12 mouse cellular contexts compared by ENCODE assay signal in genomic region chr17:24344672-24345071, GRCm38 (mm10). TPM values are rescaled to one million over a fixed set of nuclear protein-coding genes. Genes with fewer than 3 reads are reported as not detected.
DNase-seq lines count a peak whose midpoint lies in the region; ATAC-seq and TF ChIP-seq lines count a peak whose summit lies in the region.
"Had no signal": no experiment of that assay in that cellular context is flagged by ENCODE, and none has a peak within 500 bp of the region (broad histone marks: within the 10 kb centered on the region; RNA-seq: fewer than 3 reads in every experiment).

No protein-coding gene starts in this region.

- no peak for TF ChIP-seq POLR2A in bone marrow, adult 2 months (IDR thresholded peaks at IDR 0.05; ENCODE audit: borderline replicate concordance, control insufficient read depth, low read depth, low read length)
- no peak for TF ChIP-seq POLR2A in cerebellum, adult 2 months (IDR thresholded peaks at IDR 0.05; ENCODE audit: borderline replicate concordance, insufficient read depth, low read length)

- DNase-seq in heart, adult 9 months (ENCODE audit: low spot score in 2 of 2) = peak; percentile 3 to 11
- DNase-seq in heart, postnatal 36 days = no peak
- no peak for DNase-seq in liver, postnatal 0 days
- peak; percentile 41 for DNase-seq in thymus, postnatal 14 days
- DNase-seq in cerebellum, adult 2 months = no peak
- no peak for DNase-seq in left cerebral cortex, adult 18-20 months (ENCODE audit: low spot score in 2 of 2)
- DNase-seq: lung, postnatal 4 days had no signal

- no peak for TF ChIP-seq EP300 in liver, postnatal 0 days (IDR thresholded peaks at IDR 0.05; ENCODE audit: low read depth)

- no peaks in the 10 kb centered on the region for H3K9me3 ChIP-seq in liver, postnatal 0 days (ENCODE audit: low read length)
- H3K9me3 ChIP-seq in forebrain, embryonic 16.5 days (ENCODE audit: control insufficient read depth, low read length) = no peaks in the 10 kb centered on the region
- H3K9me3 ChIP-seq: heart, embryonic 12.5 days; hindbrain, embryonic 15.5 days had no signal

- no peaks in the 10 kb centered on the region; the same call in 1 of the 2 replicates for H3K4me1 ChIP-seq in bone marrow, adult 2 months (ENCODE audit: control insufficient read depth, insufficient read depth, low read length)
- H3K4me1 ChIP-seq in liver, postnatal 0 days (ENCODE audit: insufficient read depth) = no peaks in the 10 kb centered on the region
- H3K4me1 ChIP-seq in cerebellum, adult 2 months (ENCODE audit: control insufficient read depth, insufficient read depth, low read length) = no peaks in the 10 kb centered on the region
- no peaks in the 10 kb centered on the region for H3K4me1 ChIP-seq in forebrain, embryonic 16.5 days (replicated peaks; ENCODE audit: control insufficient read depth, insufficient read depth, low read length)
- H3K4me1 ChIP-seq: heart, embryonic 12.5 days; hindbrain, embryonic 15.5 days had no signal

- H3K27me3 ChIP-seq in liver, postnatal 0 days (ENCODE audit: insufficient read depth, low read length) = no peaks in the 10 kb centered on the region
- H3K27me3 ChIP-seq in cerebellum, adult 2 months (ENCODE audit: control insufficient read depth, insufficient read depth, low read length) = no peaks in the 10 kb centered on the region
- no peaks in the 10 kb centered on the region for H3K27me3 ChIP-seq in forebrain, embryonic 16.5 days (replicated peaks; ENCODE audit: control insufficient read depth, insufficient read depth, low read length)
- H3K27me3 ChIP-seq: hindbrain, embryonic 15.5 days had no signal

- H3K36me3 ChIP-seq in liver, postnatal 0 days (replicated peaks; ENCODE audit: insufficient read depth, low read length) = no peaks in the 10 kb centered on the region
- no peaks in the 10 kb centered on the region for H3K36me3 ChIP-seq in forebrain, embryonic 16.5 days (ENCODE audit: control insufficient read depth, insufficient read depth)
- H3K36me3 ChIP-seq: heart, embryonic 12.5 days; hindbrain, embryonic 15.5 days had no signal

- peak overlapping the region; percentile 16 for H3K4me2 ChIP-seq in liver, postnatal 0 days (ENCODE audit: low read depth, low read length)
- H3K4me2 ChIP-seq in forebrain, embryonic 16.5 days (ENCODE audit: low read length) = no peak overlapping the region
- H3K4me2 ChIP-seq: heart, embryonic 12.5 days; hindbrain, embryonic 15.5 days had no signal

- H3K27ac ChIP-seq in bone marrow, adult 2 months (ENCODE audit: control insufficient read depth, insufficient read depth, low read depth, low read length, poor library complexity) = no peak overlapping the region
- H3K27ac ChIP-seq in liver, postnatal 0 days (ENCODE audit: low read depth) = no peak overlapping the region
- H3K27ac ChIP-seq in cerebellum, adult 2 months (ENCODE audit: insufficient read depth, low read length) = no peak overlapping the region
- H3K27ac ChIP-seq in forebrain, embryonic 16.5 days (ENCODE audit: low read length) = no peak overlapping the region
- H3K27ac ChIP-seq: hindbrain, embryonic 15.5 days had no signal

- H3K4me3 ChIP-seq in bone marrow, adult 2 months (replicated peaks; ENCODE audit: control insufficient read depth, low read depth, low read length) = peak overlapping the region; percentile 24
- peak overlapping the region; percentile 22; the same call in 1 of the 2 replicates for H3K4me3 ChIP-seq in liver, postnatal 0 days (ENCODE audit: low read depth, low read length)
- no peak overlapping the region for H3K4me3 ChIP-seq in cerebellum, adult 2 months (replicated peaks; ENCODE audit: insufficient read depth, low read depth, low read length)
- H3K4me3 ChIP-seq in forebrain, embryonic 16.5 days (replicated peaks; ENCODE audit: low read length) = no peak overlapping the region
- H3K4me3 ChIP-seq: erythroblast, embryonic 14.5 days; heart, embryonic 12.5 days; hindbrain, embryonic 15.5 days had no signal

- 0% methylated on average over 8 of the region's 8 CpGs for WGBS in bone marrow, adult 2 months
- 31% methylated on average over 8 of the region's 8 CpGs for WGBS in liver, postnatal 0 days (ENCODE audit: insufficient replicate concordance)
- 89% methylated on average over 8 of the region's 8 CpGs for WGBS in cerebellum, adult 2 months
- 90% methylated on average over 8 of the region's 8 CpGs for WGBS in forebrain, embryonic 16.5 days

- no peak for ATAC-seq in liver, postnatal 0 days
- no peak for ATAC-seq in forebrain, embryonic 16.5 days

- TF ChIP-seq CTCF in bone marrow, adult 2 months (IDR thresholded peaks at IDR 0.05; ENCODE audit: control insufficient read depth, insufficient read depth, low read length) = no peak
- no peak for TF ChIP-seq CTCF in liver, postnatal 0 days (IDR thresholded peaks at IDR 0.05; ENCODE audit: low read depth)
- TF ChIP-seq CTCF in cerebellum, adult 2 months (IDR thresholded peaks at IDR 0.05; ENCODE audit: borderline replicate concordance, insufficient read depth, low read depth, low read length) = no peak

- intact Hi-C loops in heart, postnatal 36 days (cut with DNase I) = no loop called here

- no peak overlapping the region for H3K9ac ChIP-seq in liver, postnatal 0 days (replicated peaks)
- H3K9ac ChIP-seq in forebrain, embryonic 16.5 days (replicated peaks; ENCODE audit: low read depth, low read length) = no peak overlapping the region
- H3K9ac ChIP-seq: heart, embryonic 12.5 days; hindbrain, embryonic 15.5 days had no signal

RNA-seq across cellular contexts. Expression of gene Abca17, which starts 6.2 kb away (rescaled TPM):
- under 1 TPM in 1 of 2 experiments, not detected in 1; 0.08 TPM for total RNA-seq in heart, postnatal 36 days (2021)
- polyA plus RNA-seq in bone marrow, adult 2 months (2011; ENCODE audit: insufficient read depth, insufficient read length, low replicate concordance, missing spikeins) = not detected in 2 replicates
- not detected in 2 replicates for polyA plus RNA-seq in liver, postnatal 0 days (2015; fragmentation: Nextera tagmentation; extraction: Ambion mirVana)
- polyA plus RNA-seq in cerebellum, adult 2 months (2012; rRNA removed) = 0.22 and 0.31 TPM in 2 replicates
- total RNA-seq in left cerebral cortex, adult 18-20 months (2021) = 1 to 10 TPM in 1 of 2 experiments, under 1 TPM in 1; 0.91 to 1.3 TPM
- 0.47 and 0.97 TPM in 2 replicates for polyA plus RNA-seq in forebrain, embryonic 16.5 days (2015; fragmentation: Nextera tagmentation; extraction: Ambion mirVana)
- polyA plus RNA-seq: erythroblast, embryonic 14.5 days; heart, embryonic 12.5 days had no signal

RNA-seq across cellular contexts. Expression of gene Abca3, which starts 7.1 kb away (rescaled TPM):
- 10 to 100 TPM; 13.5 to 15.5 TPM for total RNA-seq in heart, postnatal 36 days (2021)
- polyA plus RNA-seq in bone marrow, adult 2 months (2011; ENCODE audit: insufficient read depth, insufficient read length, low replicate concordance, missing spikeins) = 18.6 and 36.5 TPM in 2 replicates
- 6.4 and 7.1 TPM in 2 replicates for polyA plus RNA-seq in liver, postnatal 0 days (2015; fragmentation: Nextera tagmentation; extraction: Ambion mirVana)
- 57.0 and 58.6 TPM in 2 replicates for polyA plus RNA-seq in cerebellum, adult 2 months (2012; rRNA removed)
- 10 to 100 TPM; 66.5 to 69.8 TPM for total RNA-seq in left cerebral cortex, adult 18-20 months (2021)
- polyA plus RNA-seq in forebrain, embryonic 16.5 days (2015; fragmentation: Nextera tagmentation; extraction: Ambion mirVana) = 23.9 and 29.6 TPM in 2 replicates

Comparison
In these comparisons a context has a peak if more than half of its experiments do, and no peak if none do; other contexts are left out.
1. DNase-seq: peak in heart, adult 9 months (2 of 2) and thymus, postnatal 14 days (single experiment); none in heart, postnatal 36 days (0 of 2), liver, postnatal 0 days (single experiment), cerebellum, adult 2 months (0 of 2) and left cerebral cortex, adult 18-20 months (0 of 2).
2. H3K4me3 ChIP-seq: peak in bone marrow, adult 2 months (single experiment) and liver, postnatal 0 days (single experiment); none in cerebellum, adult 2 months (single experiment) and forebrain, embryonic 16.5 days (single experiment).